Mouse (Mus musculus) olfactory bulb, adult 2 months (tissue): ENCODE results near the gene Rps16. TPM values are rescaled to one million over a fixed set of nuclear protein-coding genes. Genes with fewer than 3 reads are reported as not detected.
A peak's percentile ranks its signal among the peaks of the same experiment; 100 is the strongest.

Experiments used
- H3K27ac ChIP-seq: fragments of 200-500 bp; 2 replicates; pipeline ENCODE4 v1.5.1; 2012; ENCODE audit warnings: low read depth, low read length; ENCODE audit not compliant: insufficient read depth
- H3K4me1 ChIP-seq: fragments of 200-500 bp; 2 replicates; pipeline ENCODE4 v1.6.1; 2012; ENCODE audit warnings: low read length; ENCODE audit not compliant: control insufficient read depth, insufficient read depth
- H3K4me3 ChIP-seq: fragments of 200-500 bp; 2 replicates; pipeline ENCODE4 v1.5.1; 2012; ENCODE audit warnings: mild to moderate bottlenecking, low read depth, low read length, moderate library complexity; ENCODE audit not compliant: insufficient read depth
- CTCF ChIP-seq: fragments of 200-500 bp; IDR thresholded peaks from 2 replicates; pipeline ENCODE4 v1.5.1; 2012; ENCODE audit warnings: low read depth, mild to moderate bottlenecking, low read length, moderate library complexity; ENCODE audit not compliant: insufficient read depth
- POLR2A ChIP-seq: fragments of 200-500 bp; IDR thresholded peaks from 2 replicates; pipeline ENCODE4 v1.6.1; 2012; ENCODE audit warnings: mild to moderate bottlenecking, low read depth, low read length, moderate library complexity; ENCODE audit not compliant: insufficient read depth
- WGBS: fragments of 180-500 bp; shearing (Covaris S2); methylation state at CpG from one replicate; pipeline ENCODE4 v1.1.7; 2018; 5-methylcytosine and 5-hydroxymethylcytosine counted together
- polyA plus RNA-seq: library from polyadenylated mRNA; stranded (reverse); fragments of >200 nt; gene quantifications from 2 replicates; pipeline ENCODE4 v1.2.4, GENCODE M21; 2012; ENCODE audit warnings: low replicate concordance; ENCODE audit not compliant: missing spikeins, insufficient read depth, insufficient read length

Gene Rps16
- polyA plus RNA-seq, 1 experiment = not detected

- Histone ChIP-seq H3K4me1 (no peaks in the 10 kb centered on the region), H3K4me3 (no peak overlapping the region), H3K27ac (no peak overlapping the region)
- TF ChIP-seq CTCF (no peak), POLR2A (no peak)
- 93% methylated on average over 17 of the region's 17 CpGs for WGBS
Observed at GRCm38 (mm10) chr7:28318714-28319113, 31.7 kb upstream of the Rps16 start.

GRCm38 (mm10) chr7:28321974-28322720, 28.3 kb upstream of the Rps16 start:
- H3K27ac ChIP-seq = no peak overlapping the region
- 95% methylated on average over 15 of the region's 15 CpGs for WGBS
- H3K4me3 ChIP-seq = no peak overlapping the region
- no peaks in the 10 kb centered on the region for H3K4me1 ChIP-seq
- TF ChIP-seq POLR2A = no peak
- TF ChIP-seq CTCF = no peak

GRCm38 (mm10) chr7:28325293-28325692, 25.2 kb upstream of the Rps16 start:
- no peaks in the 10 kb centered on the region for H3K4me1 ChIP-seq
- TF ChIP-seq CTCF = no peak
- TF ChIP-seq POLR2A = no peak
- WGBS = 96% methylated on average over 8 of the region's 8 CpGs
- no peak overlapping the region for H3K4me3 ChIP-seq
- H3K27ac ChIP-seq = no peak overlapping the region

GRCm38 (mm10) chr7:28326457-28326856, 24.0 kb upstream of the Rps16 start:
- no peaks in the 10 kb centered on the region for H3K4me1 ChIP-seq
- WGBS = 82% methylated on average over 4 of the region's 4 CpGs
- TF ChIP-seq CTCF (no peak), POLR2A (no peak)
- no peak overlapping the region for H3K27ac ChIP-seq
- H3K4me3 ChIP-seq = no peak overlapping the region

- 96% methylated on average over 2 of the region's 2 CpGs for WGBS
- TF ChIP-seq CTCF (no peak), POLR2A (no peak)
- no peaks in the 10 kb centered on the region for H3K4me1 ChIP-seq
- no peak overlapping the region for H3K4me3 ChIP-seq
- no peak overlapping the region for H3K27ac ChIP-seq
Observed at GRCm38 (mm10) chr7:28328260-28328659, 22.2 kb upstream of the Rps16 start.

- H3K4me3 ChIP-seq = no peak overlapping the region
- 86% methylated on average over 4 of the region's 4 CpGs for WGBS
- H3K4me1 ChIP-seq = peaks cover 3% of the 10 kb centered on the region; the same call in 1 of the 2 replicates
- TF ChIP-seq POLR2A (no peak), CTCF (no peak)
- no peak overlapping the region for H3K27ac ChIP-seq
Observed at GRCm38 (mm10) chr7:28334534-28334933, 15.9 kb upstream of the Rps16 start.

- 97% methylated on average over 2 of the region's 2 CpGs for whole genome bisulfite sequencing
- H3K4me3 ChIP-seq = no peak overlapping the region
- H3K27ac ChIP-seq = no peak overlapping the region
- peaks cover 3% of the 10 kb centered on the region; the same call in 1 of the 2 replicates for H3K4me1 ChIP-seq
- TF ChIP-seq POLR2A (no peak), CTCF (no peak)
Observed at GRCm38 (mm10) chr7:28335471-28335870, 15.0 kb upstream of the Rps16 start.

- TF ChIP-seq POLR2A (peak; percentile 76), CTCF (no peak)
- under 1% methylated on average over 77 of the region's 77 CpGs for WGBS
- peak within 1 kb of the TSS; percentile 94 for H3K4me3 ChIP-seq
- peaks cover 3% of the 10 kb centered on the region; the same call in 1 of the 2 replicates for H3K4me1 ChIP-seq
- peak within 1 kb of the TSS; percentile 77 for H3K27ac ChIP-seq
Observed at GRCm38 (mm10) chr7:28338108-28338998, 12.1 kb upstream of the Rps16 start, which contains the start of gene Supt5. Gene Supt5 (minus strand): TSS chr7:28338746.

- Histone ChIP-seq H3K4me1 (peaks cover 3% of the 10 kb centered on the region; the same call in 1 of the 2 replicates), H3K4me3 (no peak overlapping the region), H3K27ac (peak overlapping the region; percentile 77)
- no peak for TF ChIP-seq CTCF
- TF ChIP-seq POLR2A = no peak
- 61% methylated on average over 19 of the region's 19 CpGs for WGBS
Observed at GRCm38 (mm10) chr7:28339213-28339917, 11.1 kb upstream of the Rps16 start.
